Mouse (Mus musculus) embryo, embryonic 11.5 days (tissue): ENCODE data around the gene Chrna4.

ENCODE experiments used
- DNase-seq: peaks from one replicate; pipeline ENCODE4 v3.0.0-alpha.2; 2012; ENCODE audit warnings: low read depth, low spot score

Gene Chrna4

DNA sequence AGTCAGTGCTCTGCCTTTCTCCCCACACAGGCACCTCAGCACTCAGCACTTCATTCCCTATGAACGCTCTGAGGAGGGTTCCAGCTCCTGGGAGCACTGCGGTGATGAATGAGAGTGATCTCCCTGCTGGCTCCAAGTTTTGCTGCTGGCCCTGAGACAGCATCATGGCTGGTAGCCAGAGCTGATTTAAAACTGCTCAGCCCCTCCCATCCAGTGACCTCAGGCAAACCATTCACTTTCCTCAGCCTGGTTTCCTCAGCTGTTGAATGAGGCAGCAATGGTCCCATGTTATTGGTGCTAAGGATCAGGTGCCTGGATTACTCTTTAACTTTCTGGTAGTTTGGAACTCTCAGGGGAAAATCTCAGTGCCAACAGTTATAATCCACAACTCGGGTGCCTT lies at the start of gene Chrna4:
Gene Chrna4 (minus strand): TSS at position 110 of the 400 bp plus-strand sequence.
- DNase-seq, result no peak

GRCm38 (mm10) chr2:181090123-181090522 lies 46.8 kb upstream of the Chrna4 start:
- DNase-seq, result no peak

- DNase-seq, result no peak
Measured at GRCm38 (mm10) chr2:181084997-181085396, 41.7 kb upstream of the Chrna4 start.

- no peak for DNase-seq
Measured at GRCm38 (mm10) chr2:181083945-181084344, 40.6 kb upstream of the Chrna4 start.

DNA sequence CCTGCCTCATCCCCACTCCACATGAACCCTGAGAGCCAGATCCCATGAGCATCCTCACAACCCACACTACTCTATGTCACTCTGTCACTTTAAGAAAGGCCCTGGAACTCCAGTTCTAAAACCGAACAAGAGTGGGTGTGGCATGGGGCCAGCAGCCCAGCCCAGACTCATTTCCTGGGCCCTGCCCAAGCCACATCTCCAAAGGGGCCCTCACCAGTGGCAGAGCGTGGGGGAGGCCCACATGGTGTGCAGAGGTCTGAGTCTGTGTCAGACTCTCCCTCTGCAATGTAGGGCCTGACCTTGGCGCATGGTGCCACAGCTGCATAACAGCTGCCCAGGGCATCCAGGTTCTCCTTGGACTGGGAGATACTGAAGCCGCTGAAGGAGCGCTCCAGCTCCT lies 37.5 kb upstream of the Chrna4 start:
- DNase-seq, result no peak

DNA sequence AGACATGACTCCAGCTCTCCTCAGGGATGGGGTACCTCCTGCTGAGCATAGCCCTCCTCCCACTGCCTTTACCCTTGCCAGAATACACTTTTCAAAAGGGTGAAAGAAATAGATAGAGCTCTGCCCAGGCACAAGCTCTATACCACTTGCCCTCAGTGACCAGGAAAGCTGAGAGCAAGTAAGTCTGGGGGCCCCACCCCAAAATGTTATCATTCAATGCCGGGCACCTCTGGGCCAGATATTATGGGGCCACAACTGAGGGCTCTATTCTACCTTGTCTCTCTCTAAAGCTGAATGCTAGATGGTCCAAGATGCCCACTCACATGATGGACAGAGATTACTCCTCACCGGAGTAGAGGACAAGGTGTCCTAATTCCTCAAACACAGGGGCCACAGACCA lies 36.2 kb upstream of the Chrna4 start:
- DNase-seq, result no peak

- DNase-seq, result no peak
Measured at GRCm38 (mm10) chr2:181078908-181079307, 35.6 kb upstream of the Chrna4 start.

DNA sequence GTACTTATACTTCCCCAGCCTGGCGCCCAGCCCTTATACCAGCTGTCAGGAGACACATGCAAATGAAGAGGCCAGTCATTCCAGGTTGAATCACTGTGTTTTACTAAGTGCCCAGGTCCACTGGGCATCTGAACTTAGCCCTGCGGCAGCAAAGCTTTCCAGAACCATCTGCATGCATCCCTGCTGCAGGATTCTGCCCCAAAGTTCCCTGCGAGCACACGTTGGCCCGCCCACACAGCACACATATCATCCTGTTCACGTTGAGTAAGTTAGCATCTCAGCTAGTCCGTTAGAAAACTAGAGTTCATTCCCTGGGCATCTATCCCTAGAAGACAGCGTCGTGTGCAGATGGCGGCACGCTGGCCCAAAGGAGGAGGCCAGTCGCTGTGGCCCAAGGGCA lies 32.2 kb upstream of the Chrna4 start:
- no peak for DNase-seq

- no peak for DNase-seq
Measured at GRCm38 (mm10) chr2:181072403-181072714, 29.0 kb upstream of the Chrna4 start.

- DNase-seq, result peak; percentile 70
Measured at GRCm38 (mm10) chr2:181071706-181072402, 28.5 kb upstream of the Chrna4 start.

GRCm38 (mm10) chr2:181070136-181070535 lies 26.8 kb upstream of the Chrna4 start:
- no peak for DNase-seq

DNA sequence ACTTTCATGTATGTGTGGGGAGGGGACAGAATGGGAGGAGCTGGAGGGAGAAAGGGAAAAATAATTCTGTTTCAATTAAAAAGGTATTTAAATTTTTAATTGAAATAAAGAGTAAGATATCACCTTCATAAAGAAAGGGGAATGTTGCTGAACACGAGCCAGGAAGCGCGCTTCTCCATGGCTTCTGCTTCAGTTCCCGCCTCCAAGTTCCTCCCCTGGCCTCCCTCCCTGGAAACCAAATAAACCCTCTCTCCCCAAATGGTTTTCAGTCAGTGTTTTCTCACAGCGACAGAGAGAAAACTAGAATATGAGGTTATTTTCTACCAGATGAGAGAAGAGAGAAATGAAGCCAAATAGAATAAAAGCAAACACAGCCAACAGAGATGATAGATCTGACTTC lies 25.2 kb upstream of the Chrna4 start:
- DNase-seq, result no peak

GRCm38 (mm10) chr2:181065827-181066226 lies 22.5 kb upstream of the Chrna4 start:
- no peak for DNase-seq

DNA sequence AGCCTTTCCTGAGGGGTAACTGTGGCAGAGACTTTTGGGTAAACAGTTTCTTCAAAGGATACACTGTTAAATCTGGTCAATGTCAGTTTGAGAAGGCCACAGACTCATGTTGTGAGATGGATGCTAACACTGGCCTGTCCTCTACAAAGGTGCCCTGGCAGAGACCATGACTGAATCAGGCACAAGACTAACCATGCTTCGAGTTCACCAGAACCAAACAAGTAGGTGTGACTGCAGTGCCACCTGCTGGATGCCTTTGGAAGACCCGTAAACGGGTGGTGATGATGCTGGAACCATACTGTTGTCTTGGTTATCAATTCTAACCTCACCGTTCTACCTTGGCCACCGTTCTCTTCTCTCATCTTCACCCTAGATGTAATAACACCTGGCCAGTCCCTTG lies 16.8 kb upstream of the Chrna4 start:
- DNase-seq, result peak; percentile 57

- DNase-seq, result no peak
Measured at GRCm38 (mm10) chr2:181058193-181058592, 14.8 kb upstream of the Chrna4 start.

DNA sequence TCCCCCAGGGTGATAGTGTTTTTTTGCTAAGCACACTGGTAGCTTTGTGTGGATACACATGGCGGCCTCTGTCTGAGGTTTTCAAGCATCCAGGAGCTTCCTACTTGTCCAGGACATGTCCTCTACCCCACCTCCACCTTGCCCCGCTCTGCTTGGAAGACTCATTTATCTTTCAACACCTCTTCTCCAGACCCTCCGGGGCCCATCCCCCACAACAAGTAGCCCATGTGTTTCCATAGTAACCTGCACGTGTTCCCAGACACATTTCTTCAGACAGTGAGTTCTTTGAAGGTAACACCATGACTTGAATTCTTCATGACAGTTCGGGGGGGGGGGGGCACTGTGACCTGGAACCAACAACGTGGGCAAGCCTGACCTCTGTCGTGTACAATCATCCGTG lies 14.0 kb upstream of the Chrna4 start:
- DNase-seq, result no peak

DNA sequence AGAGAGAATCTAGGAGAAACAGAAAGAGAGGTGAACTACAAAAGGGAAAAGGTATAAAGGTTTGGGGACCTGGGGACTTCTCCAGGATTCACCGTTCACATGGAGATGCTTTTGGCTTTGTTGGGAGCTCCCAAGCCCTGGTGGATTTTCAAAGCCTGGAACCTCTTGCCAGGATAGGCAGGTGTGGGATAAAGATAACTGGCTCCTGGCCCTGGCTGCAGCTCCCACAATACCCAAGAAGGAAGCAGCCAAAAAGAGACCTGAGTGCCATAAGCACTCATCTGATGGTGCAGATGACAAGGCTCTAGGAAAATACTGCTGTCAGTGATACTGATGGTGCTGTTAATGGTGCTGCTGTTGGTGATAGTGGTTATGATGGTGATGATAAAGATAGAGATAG lies 8.8 kb upstream of the Chrna4 start:
- DNase-seq, result no peak

GRCm38 (mm10) chr2:181048986-181049385 lies 5.6 kb upstream of the Chrna4 start:
- no peak for DNase-seq

GRCm38 (mm10) chr2:181048252-181048945 lies 5.1 kb upstream of the Chrna4 start:
- DNase-seq, result no peak

DNA sequence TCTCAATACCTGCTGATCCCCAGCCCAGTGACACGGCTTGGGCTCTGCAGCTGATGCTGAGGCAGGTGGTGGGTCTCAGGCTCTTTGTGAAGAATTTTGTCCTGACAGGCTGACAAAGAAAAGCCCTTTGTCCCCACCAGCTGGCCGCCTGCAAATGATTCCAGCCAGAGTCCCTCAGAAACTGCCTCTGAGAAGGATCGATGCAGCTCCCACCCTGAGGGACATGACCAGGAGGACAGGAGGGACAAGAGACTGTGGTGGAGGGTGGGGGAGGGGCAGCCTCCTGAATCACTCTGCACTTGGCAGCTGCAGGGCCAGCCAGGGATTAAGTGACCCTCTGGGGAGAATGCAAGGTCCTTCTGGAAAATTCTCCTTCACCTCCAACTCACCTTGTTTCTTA lies 655 bp upstream of the Chrna4 start:
- DNase-seq, result no peak

GRCm38 (mm10) chr2:181042376-181042775 lies 970 bp downstream of the Chrna4 start:
- no peak for DNase-seq

DNA sequence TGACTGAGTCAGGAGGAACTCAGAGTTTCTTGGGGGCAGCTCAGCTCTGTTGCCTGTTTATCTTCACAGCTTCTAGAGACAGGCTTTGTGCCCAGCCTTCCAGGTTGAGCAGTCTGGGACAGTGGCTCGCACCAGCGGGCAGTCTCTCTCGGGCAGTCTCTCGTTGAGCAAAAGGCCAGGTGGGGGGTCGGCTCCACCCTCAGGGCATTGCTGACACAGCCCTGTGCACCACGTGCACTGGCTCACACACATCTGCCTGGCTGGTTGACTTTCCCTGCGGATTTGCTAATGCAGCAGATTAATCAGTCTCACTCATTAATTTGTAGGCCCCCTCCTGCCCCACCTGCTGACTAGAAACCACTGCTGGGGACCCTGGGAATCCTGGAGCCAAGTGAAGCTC lies 1.4 kb downstream of the Chrna4 start:
- DNase-seq, result no peak

DNA sequence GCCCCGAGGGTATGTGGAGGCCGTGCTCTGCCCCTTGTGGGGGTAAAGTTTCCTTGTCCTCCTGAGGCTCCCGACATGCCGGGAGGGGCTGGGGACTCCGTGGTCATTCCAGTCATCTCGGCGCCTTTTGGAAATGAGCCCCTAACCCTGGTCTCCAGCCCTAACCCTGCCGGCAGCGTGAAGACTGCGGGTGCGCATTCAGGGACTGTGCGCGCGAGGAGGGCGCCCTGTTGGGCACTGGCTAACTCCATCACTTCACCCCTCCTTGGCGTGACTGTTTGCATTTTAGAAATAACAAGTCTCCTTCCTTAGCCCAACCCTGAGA lies 4.0 kb downstream of the Chrna4 start:
- DNase-seq, result no peak
